Mouse (Mus musculus): ENCODE results near the gene Usp39. TPM values are rescaled to one million over a fixed set of nuclear protein-coding genes. Genes with fewer than 3 reads are reported as not detected.

Usp39 gene
- total RNA-seq, 2 experiments from 2014 or later = 25.4 to 27.8 TPM

DNA sequence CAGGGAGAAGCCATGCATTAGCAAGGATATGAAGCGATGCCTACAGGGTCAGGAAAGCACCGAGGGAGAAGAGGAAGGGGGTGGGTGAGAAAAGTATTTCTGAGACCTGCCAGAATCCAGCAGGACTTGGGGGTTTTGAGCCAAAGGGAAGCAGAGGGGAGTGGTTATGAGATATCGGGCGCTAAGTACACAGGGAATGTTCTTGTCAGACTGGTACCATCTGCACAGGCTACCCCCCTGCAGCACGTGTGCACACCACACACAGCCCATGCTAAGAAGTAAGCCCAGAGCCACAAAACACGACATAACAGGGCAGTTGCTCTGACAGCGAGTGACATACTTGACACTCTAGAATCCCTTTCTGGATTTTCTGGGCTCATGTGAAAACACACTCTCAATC is 29.2 kb upstream of the Usp39 start:
- ATAC-seq (replicated peaks; ENCODE audit: low FRiP score, poor library complexity, severe bottlenecking) = no peak

DNA sequence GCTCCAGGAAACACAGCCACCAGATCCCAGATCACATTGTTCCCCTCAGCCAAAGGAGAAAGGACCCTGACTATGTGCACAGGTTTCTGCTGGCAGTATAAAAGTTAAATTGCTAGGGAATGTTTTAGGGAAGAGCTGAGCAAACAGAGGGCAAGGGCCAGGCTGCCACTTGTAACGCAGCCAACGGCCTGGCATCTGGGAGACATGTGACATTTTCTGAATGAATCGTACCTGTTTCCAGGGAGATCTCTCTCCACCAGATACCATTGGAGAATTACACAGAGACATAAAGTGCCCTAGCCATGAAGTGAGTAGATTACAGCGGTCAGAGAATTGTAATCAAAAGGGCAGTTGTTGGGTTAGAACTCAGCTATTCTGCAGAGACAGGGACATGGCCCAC is 28.2 kb upstream of the Usp39 start:
- ATAC-seq (replicated peaks; ENCODE audit: low FRiP score, poor library complexity, severe bottlenecking) = no peak

- ATAC-seq (replicated peaks; ENCODE audit: low FRiP score, poor library complexity, severe bottlenecking) = no peak
Measured at GRCm38 (mm10) chr6:72371571-72371970, 26.6 kb upstream of the Usp39 start.

- ATAC-seq (replicated peaks; ENCODE audit: low FRiP score, poor library complexity, severe bottlenecking) = no peak
Measured at GRCm38 (mm10) chr6:72371147-72371546, 26.2 kb upstream of the Usp39 start.

- ATAC-seq (replicated peaks; ENCODE audit: low FRiP score, poor library complexity, severe bottlenecking) = no peak
Measured at GRCm38 (mm10) chr6:72370091-72370490, 25.1 kb upstream of the Usp39 start.

DNA sequence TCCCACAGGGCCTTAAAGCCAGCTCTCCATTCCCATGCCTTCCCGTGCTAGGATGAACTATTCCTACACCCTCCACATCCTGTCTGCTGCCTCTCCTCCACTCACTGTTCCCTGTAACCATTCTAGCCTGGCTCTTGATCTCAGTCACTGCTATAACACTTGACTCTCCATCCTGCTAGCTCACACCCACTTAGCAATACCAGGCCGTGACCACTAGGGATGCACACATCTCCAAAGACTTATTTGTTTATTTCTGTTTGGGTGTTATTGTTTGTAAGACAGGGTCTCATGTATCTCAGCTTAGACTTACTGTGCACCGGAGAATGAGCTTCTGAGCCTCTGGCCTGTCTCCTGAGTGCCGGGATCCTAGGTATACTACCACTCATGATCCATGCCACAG is 24.6 kb upstream of the Usp39 start:
- ATAC-seq (replicated peaks; ENCODE audit: low FRiP score, poor library complexity, severe bottlenecking) = 0 out of 2 replicates have a peak, but pooled peaks have one; percentile 41

DNA sequence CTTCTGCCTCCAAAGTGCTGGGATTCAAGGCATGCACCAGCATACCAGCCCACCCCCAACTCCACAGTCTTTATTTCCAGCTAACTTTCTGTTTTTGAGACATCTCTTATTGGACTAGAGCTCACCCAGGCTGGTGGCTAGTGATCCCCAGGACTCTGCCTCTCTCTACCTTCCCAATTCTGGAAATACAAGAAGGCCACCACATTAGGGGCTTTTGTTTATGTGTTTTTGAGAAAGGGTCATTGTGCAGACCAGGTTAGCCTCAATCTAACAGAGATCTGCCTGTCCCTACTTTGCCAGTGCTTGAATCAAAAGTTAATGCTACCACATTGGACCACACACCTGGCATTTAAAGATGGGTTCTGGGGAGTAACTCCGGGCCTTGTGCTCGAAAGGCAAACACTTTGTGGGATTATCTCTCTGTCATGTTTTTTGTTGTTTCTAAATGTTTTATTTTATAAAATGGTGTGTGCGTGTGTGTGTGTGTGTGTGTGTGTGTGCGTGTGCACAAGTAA is 22.5 kb upstream of the Usp39 start:
- ATAC-seq (replicated peaks; ENCODE audit: low FRiP score, poor library complexity, severe bottlenecking) = no peak

DNA sequence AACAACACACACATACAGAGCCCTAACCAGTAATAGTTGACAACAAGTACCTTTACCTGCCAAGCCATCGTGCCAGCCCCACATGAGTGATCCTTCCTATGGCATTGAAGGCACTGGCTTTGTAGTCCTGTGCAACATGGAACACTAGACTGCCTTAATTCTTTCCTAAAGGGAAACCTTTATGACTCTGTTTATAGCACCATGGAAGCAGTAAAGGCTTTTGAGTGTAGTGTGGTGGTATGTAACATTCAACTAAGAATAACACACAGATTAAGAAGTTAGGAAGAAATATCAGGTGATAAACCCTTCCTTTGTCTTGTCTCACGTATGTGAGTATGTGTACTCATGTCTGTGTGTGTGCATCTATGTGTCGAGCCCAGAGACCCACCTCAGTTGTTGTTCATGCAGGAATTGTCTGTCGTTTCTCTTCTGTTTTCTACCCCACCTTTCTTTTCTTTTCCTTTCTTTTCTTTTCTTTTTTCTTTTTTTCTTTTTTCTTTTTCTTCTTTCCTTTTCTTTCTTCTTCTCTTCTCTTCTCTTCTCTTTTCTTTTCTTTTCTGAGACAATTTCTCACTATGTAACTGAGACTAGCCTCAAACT is 22.0 kb upstream of the Usp39 start, which contains the start of gene Rnf181:
Rnf181 (minus strand) TSS at position 113 of the 600 bp plus-strand sequence.
- ATAC-seq (replicated peaks; ENCODE audit: low FRiP score, poor library complexity, severe bottlenecking) = no peak

- no peak for ATAC-seq (replicated peaks; ENCODE audit: low FRiP score, poor library complexity, severe bottlenecking)
Measured at GRCm38 (mm10) chr6:72366304-72366703, 21.3 kb upstream of the Usp39 start.

DNA sequence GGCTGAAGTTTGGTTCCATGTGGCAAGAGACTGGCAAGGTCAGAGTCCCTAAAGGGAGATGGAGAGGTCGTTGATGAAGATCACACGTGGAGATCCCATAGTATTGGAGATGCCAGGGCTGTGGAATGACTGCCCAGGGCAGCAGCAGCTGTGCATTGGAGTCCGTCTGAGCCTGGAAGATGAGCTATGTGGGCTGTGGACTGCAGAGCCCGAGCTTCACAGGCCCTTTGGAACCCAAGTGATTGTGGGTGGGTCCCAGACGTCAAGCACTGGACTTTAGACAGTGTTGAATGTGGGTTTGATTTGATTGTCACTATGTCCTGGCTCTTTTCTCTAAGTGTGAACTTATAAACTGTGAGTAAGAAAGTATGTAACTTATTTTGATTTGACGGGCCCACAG is 20.0 kb upstream of the Usp39 start:
- no peak for ATAC-seq (replicated peaks; ENCODE audit: low FRiP score, poor library complexity, severe bottlenecking)

DNA sequence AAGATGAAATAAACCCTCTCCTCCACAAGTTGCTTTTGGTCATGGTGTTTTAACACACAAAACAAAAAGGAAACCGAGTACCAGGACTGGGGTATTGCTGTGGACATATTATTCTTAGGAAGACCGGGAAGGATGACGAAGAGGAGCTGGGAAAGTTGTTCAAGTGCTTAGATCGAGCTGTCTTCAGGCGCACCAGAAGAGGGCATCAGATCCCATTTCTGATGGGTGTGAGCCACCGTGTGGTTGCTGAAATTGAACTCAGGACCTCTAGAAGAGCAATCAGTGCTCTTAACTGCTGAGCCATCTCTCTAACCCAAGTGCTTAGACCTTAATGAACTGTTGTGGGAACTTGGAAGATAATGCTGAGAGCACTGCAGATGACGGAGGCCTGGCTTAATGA is 19.0 kb upstream of the Usp39 start:
- no peak for ATAC-seq (replicated peaks; ENCODE audit: low FRiP score, poor library complexity, severe bottlenecking)

DNA sequence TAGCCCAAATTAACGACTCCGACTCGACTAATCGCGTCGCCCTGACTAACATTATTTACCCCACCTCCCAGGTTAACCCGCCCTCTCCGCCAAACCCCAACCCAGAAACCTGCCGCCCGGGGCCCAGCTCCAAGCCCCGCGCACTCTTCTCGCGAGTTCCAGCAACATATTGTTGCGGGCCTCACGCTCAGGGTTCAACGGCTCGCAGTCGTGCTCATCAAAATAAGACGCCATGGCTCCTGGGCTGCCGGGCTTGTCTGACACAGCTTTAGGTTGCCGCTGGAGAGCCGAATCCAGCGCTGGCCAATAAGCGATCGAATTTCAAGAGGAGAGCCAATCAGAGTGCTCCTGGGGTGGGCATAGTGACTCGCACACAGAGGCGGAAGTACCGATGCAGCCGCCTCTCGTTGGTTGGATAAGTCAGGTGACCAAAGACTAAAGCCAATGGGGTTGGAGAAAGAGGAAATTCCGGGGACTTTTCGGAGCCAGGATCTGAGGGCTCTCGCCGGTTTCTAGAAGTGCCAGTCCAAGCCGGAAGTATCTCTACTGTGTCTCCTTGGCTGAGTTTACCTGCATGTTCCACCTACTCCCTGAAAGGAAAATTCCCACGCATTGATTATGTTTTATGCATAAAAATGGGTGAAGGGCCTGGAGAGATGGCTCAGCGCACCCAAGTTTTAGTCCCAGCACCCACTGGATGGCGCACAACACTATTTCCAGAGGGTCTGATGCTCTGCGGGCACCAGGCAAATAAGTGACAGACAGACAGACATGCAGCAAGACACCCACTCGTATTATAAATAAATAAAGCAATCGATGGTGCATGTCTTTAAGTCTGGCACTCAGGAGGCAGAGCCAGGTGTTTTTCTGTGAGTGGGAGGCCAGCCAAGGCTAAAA is 17.4 kb upstream of the Usp39 start:
- peak; percentile 93 for ATAC-seq (replicated peaks; ENCODE audit: low FRiP score, poor library complexity, severe bottlenecking)

GRCm38 (mm10) chr6:72361121-72361551 is 16.2 kb upstream of the Usp39 start:
- ATAC-seq (replicated peaks; ENCODE audit: low FRiP score, poor library complexity, severe bottlenecking) = no peak

DNA sequence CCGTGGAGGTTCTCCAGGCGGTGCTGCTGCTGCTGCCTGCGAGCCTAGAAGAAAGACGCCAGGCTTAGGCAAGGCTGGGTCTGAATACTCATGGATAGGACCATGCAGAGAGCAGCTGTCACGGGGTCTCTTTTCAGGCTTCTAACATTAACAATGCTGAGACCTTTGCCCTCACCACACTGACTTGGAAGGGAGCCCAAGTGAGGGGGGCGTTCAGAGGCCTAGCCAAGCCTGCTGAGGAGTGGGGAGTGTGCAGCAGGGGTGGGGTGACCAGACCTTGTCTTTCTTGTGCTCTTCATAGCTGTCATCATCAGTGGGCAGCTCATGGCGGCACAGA is 15.6 kb upstream of the Usp39 start:
- ATAC-seq (replicated peaks; ENCODE audit: low FRiP score, poor library complexity, severe bottlenecking) = no peak

GRCm38 (mm10) chr6:72359891-72360598 is 15.1 kb upstream of the Usp39 start:
- ATAC-seq (replicated peaks; ENCODE audit: low FRiP score, poor library complexity, severe bottlenecking) = no peak

- no peak for ATAC-seq (replicated peaks; ENCODE audit: low FRiP score, poor library complexity, severe bottlenecking)
Measured at GRCm38 (mm10) chr6:72359343-72359742, 14.4 kb upstream of the Usp39 start.

DNA sequence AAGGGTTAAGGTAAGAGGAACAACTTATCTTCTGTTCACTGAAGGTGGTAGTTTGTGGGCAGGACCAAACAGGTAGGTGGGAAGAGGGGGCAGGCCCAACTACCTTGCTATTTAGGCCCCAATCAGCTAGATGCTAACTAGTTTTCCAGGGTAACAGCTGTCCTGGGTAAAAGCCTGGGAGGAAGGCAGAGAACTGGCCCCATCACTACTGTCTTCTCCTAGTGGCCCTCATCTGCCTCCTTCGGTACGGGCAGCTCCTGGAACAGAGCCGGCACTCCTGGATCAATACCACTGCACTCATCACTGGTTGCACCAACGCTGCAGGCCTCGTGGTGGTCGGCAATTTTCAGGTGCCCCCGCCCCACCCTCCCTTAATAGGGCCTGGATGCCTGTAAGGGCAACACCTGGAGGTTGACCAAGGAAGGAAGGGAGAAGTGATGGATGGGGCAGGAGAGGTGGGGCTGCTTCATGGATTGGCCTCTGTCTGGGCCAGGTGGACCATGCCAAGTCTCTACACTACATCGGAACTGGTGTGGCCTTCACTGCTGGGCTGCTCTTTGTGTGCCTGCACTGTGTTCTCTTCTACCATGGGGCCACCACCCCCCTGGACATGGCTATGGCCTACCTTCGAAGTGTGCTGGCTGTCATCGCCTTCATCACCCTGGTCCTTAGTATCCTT is 13.2 kb upstream of the Usp39 start:
- no peak for ATAC-seq (replicated peaks; ENCODE audit: low FRiP score, poor library complexity, severe bottlenecking)

DNA sequence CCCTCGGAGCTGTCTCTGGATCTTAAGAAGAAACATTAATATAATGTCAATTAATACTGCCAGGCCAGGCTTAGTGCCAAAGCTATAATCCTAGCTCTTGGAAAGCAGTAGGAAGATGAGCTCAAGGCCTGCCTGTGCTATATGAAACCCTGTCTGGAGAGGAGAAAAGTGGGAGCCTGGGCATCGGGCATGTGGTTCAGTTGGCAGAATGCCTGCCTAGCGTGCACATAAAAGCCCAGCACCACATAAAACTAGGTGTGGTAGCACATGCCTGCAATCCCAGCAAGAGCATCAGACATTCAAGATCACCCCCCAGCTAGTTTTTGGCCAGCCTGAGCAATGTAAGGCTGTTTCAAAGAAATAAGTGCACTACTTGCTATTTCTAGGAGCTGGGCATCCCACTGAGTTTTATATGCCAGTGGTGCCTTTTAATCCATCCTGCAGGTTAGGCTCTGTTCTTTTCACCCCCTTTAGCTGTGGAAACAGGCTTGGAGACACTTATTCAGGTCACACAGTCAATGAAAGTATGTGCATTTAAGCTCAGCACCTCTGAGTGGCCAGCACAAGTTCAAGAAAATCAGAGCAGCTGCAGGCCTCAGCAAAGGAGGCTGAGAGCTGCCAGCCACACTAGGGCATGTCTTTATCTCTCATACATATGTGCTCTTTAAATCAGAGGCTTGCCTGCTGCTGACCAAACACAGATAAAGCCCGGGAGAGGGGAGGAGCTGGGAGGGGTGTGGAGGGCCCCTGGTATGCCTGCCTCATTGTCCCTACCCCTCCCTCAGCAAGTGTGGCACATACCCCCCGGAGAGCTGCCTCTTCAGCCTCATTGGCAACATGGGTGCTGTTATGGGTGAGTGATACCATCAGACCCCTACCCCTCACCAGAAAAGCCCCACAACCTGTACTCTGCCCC is 12.4 kb upstream of the Usp39 start:
- 0 out of 2 replicates have a peak, but pooled peaks have one; percentile 12 for ATAC-seq (replicated peaks; ENCODE audit: low FRiP score, poor library complexity, severe bottlenecking)

DNA sequence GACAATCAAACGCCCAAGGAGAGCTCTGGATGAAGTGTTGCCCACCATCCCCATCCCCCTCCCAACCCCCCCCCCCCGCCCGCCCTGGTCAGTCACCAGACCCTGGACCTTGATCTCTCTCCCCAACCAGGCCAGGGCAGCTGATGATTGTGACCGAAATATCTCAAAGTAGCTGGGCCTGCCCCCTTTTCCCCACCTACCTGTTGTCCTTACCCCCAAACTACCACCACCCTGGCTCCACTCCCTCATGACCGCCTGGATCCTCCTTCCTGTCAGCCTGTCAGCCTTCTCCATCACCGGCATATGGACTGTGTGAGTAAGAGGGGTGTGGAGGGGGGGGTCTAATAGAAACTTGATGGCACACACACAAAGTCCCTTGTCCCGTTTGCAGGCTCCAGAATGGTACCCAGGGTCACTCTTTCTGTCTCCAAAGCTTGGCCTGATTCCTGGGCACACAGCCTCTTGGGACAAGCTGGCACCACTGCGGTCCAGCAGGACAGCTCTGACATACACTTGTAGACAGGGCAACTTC is 11.1 kb upstream of the Usp39 start:
- ATAC-seq (replicated peaks; ENCODE audit: low FRiP score, poor library complexity, severe bottlenecking) = no peak

Measured in erythroblast, adult 5-6 weeks (primary cell).